Mouse (Mus musculus): Measurements from ENCODE around the gene Babam2.

The Babam2 gene

DNA sequence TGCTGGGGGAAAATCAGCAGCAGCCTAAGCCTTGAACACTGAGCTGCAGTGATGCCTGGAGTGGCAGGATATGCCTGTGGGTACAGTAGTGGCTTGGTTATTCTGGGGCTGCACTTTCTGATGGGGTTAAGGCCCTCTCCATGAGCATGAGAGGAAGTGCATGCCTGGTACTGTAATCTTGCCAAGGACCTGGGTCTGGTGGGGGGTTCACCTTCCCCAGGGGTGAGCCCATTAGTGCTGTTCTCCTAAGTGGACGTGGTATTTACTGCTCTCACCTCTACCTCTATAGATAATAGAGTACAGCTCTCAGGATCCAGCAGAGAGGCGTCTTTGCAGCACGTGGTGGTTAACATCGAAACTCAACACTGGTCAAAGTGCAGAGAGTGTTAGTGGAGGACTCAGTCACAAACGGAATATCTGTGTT, 16.4 kb downstream of the Babam2 start:
- no peak for DNase-seq (ENCODE audit: inconsistent ontology term)

GRCm38 (mm10) chr5:31715486-31716150, 18.1 kb downstream of the Babam2 start:
- DNase-seq (ENCODE audit: inconsistent ontology term) = no peak

- DNase-seq (ENCODE audit: inconsistent ontology term) = no peak
Measured at GRCm38 (mm10) chr5:31724519-31724918, 27.0 kb downstream of the Babam2 start.

DNA sequence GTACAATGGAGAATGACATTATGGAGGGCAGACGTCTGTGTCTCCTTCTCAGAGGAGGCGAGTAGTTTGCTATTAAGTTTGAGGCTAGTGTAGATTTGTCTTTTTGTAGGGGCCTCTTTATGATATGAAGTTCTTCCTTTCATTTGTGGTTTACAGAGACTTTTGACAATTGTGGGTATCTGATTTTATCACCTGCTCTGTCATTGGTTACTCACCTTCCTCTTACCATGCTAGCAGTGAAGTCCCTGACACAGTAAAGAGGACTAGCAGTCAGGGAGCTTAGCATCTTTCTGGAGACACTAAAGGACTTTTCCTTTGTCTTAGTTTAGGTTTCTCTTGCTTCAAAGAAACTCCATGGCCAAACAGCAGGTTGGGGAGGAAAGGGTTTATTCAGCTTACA, 28.4 kb downstream of the Babam2 start:
- no peak for DNase-seq (ENCODE audit: inconsistent ontology term)

DNA sequence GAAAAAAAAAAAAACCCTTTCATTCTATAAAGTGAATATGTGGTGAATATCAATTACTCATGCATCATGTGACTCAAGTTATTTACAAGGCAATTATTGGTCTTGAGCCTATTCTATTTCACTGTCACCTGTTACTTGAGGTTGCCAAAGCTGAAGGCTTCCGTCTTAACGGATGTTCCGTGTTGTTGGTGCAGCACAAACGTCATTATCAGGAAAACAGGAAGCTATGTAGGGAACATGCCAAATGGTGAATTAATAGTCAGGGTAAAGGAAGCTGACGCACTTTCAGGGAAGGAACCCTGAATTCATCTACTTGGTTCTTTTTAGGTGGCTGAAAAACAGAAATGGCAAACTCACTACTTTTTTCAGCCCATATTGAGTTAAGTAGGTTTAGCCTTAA, 30.0 kb downstream of the Babam2 start:
- DNase-seq (ENCODE audit: inconsistent ontology term) = no peak

- no peak for DNase-seq (ENCODE audit: inconsistent ontology term)
Measured at GRCm38 (mm10) chr5:31732644-31733338, 35.3 kb downstream of the Babam2 start.

DNA sequence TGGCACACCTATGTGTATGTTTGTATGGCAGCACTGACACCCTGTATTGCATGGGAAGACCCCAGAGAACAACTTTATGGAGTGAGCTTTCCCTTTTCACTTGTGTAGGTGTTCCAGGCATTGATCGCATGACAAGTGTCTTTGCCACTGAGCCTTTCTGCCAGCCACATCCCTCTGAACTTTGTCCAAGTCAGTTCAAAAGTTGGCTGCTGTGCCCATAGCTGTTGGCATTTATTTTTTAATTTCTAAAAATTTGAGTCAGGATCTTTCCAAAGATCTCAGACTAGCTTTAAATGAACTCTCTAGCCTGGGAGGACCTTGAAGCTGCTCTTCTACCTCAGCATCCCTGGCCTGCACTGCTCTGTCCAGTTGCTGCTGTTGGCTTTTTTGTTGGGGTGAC, 44.4 kb downstream of the Babam2 start:
- no peak for DNase-seq (ENCODE audit: inconsistent ontology term)

DNA sequence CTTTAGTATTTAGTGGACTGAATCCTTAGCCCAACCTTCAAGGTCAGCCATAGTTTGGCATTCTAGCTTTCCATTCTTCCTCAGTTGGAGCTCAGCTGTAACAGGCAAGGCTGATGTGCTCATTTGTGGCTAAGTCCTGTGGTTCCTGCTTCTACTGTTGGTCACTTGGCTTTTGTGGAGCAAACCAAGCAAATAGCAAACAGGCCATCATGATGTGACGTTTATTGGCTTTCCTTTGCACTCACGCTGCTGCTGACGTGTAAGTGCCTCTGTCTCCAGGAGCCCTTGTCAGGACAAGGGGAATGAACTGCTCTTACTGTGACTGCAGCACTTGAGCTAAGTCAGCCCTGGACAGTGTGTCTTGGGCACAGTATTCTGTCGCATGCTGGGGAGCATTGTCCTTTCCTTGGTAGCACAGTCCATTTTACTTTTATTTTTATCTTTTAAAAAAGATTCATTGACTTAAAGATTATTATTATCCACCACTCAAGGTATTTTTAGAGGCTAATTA, 45.1 kb downstream of the Babam2 start:
- peak; percentile 22 for DNase-seq (ENCODE audit: inconsistent ontology term)

- no peak for DNase-seq (ENCODE audit: inconsistent ontology term)
Measured at GRCm38 (mm10) chr5:31749401-31749800, 51.9 kb downstream of the Babam2 start.

GRCm38 (mm10) chr5:31750231-31750925, 52.9 kb downstream of the Babam2 start:
- DNase-seq (ENCODE audit: inconsistent ontology term) = no peak

- peak; percentile 70 for DNase-seq (ENCODE audit: inconsistent ontology term)
Measured at GRCm38 (mm10) chr5:31750955-31751354, 53.5 kb downstream of the Babam2 start.

- DNase-seq (ENCODE audit: inconsistent ontology term) = no peak
Measured at GRCm38 (mm10) chr5:31754634-31755033, 57.1 kb downstream of the Babam2 start.

DNA sequence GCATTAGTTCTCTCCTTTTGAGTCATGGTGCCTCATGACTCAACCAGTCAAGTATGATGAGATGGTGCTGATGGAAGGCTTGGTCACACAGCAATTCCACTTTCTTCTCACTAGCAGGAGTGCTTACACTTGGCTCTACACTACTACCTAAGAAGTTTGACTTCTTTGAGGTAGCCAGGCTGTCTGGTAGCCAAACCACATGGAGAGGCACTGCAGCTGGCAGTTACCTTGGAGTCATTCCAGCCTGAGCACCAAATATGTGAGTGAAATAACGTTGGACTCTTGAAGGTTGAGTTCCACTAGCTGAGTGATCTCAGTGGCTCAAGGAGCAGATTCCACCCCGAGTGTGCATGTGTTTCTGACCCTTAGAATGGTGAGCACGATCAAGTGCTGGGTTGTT, 57.8 kb downstream of the Babam2 start:
- peak; percentile 32 for DNase-seq (ENCODE audit: inconsistent ontology term)

- DNase-seq (ENCODE audit: inconsistent ontology term) = peak; percentile 88
Measured at GRCm38 (mm10) chr5:31758310-31759091, 61.0 kb downstream of the Babam2 start.

GRCm38 (mm10) chr5:31761836-31762235, 64.4 kb downstream of the Babam2 start:
- no peak for DNase-seq (ENCODE audit: inconsistent ontology term)

GRCm38 (mm10) chr5:31762773-31763172, 65.3 kb downstream of the Babam2 start:
- no peak for DNase-seq (ENCODE audit: inconsistent ontology term)

DNA sequence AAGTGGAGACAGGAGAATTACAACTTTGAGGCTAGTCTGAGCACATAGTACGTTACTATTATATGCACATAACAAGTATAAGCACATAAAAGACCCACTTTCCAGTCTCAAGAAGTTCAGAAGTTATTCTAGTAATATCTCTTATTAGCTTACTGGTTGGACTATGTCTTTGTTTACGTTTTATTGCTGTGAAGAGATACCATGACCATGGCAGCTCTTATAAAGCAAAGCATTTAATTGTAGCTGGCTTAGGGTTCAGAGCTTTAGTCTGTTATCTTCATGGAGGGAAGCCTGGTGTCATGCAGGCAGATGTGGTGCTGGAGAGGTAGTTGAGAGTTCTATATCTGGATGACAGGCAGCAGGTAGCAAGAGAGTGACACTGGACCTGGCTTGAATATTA, 68.3 kb downstream of the Babam2 start:
- no peak for DNase-seq (ENCODE audit: inconsistent ontology term)

GRCm38 (mm10) chr5:31766841-31767542, 69.5 kb downstream of the Babam2 start:
- no peak for DNase-seq (ENCODE audit: inconsistent ontology term)

GRCm38 (mm10) chr5:31771486-31771885, 74.0 kb downstream of the Babam2 start:
- no peak for DNase-seq (ENCODE audit: inconsistent ontology term)

DNA sequence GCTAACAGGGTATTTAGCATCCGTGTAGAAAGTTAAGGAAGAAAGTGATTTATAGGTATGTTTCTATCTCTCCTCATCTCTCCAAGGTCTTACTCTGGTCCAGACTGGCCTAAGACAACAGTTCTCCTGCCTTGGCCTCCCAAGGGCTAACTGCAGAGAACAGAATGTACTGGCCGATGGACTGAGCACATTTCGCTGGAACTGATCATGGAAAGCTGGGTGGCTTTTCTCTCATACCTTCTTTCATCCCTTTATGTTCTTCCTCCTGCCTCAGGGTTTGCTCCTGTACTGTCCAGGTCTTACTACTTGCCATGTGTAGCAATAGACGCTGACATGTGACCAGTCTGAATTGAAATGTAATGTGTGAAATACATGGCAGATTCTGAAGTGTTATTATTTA, 74.4 kb downstream of the Babam2 start:
- DNase-seq (ENCODE audit: inconsistent ontology term) = no peak

- no peak for DNase-seq (ENCODE audit: inconsistent ontology term)
Measured at GRCm38 (mm10) chr5:31774976-31775375, 77.5 kb downstream of the Babam2 start.

Measured in Muller cell, postnatal 12 days (primary cell).